Mouse (Mus musculus): Measurements from ENCODE around the gene 9930022D16Rik. TPM values are rescaled to one million over a fixed set of nuclear protein-coding genes. Genes with fewer than 3 reads are reported as not detected.

Gene 9930022D16Rik
- polyA plus RNA-seq, 1 experiment from 2014 or later: not detected

GRCm38 (mm10) chr11:109389046-109389445 is 24.7 kb upstream of the 9930022D16Rik start:
- peaks cover 18% of the 10 kb centered on the region for H3K36me3 ChIP-seq (replicated peaks)
- H3K4me1 ChIP-seq: peaks cover 16% of the 10 kb centered on the region
- no peak for DNase-seq (ENCODE audit: low spot score)
- H3K27ac ChIP-seq (replicated peaks): no peak overlapping the region
- H3K9me3 ChIP-seq: no peaks in the 10 kb centered on the region
- 96% methylated on average over 5 of the region's 5 CpGs for WGBS
- H3K4me3 ChIP-seq: no peak overlapping the region
- H3K27me3 ChIP-seq (replicated peaks; ENCODE audit: low read depth, poor library complexity, severe bottlenecking): no peaks in the 10 kb centered on the region

DNA sequence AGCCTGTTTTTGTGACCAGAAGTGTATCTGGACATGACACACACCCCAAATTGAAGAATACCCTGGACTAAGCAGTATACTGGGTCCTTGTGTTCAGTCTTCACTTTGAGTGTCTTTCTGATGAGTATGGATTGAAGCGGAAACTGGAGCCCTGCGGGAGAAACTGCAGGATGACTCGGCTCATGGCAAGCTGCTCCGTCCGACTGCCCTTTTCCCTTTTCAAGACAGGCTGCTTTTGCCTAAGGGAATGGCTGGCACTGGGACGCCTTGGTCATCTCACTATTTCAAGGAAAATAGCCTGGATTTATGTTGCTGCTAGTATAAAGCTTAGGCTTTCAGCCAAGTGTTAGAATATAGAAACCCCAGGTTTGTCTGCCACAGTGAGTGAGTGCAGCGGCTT is 22.5 kb upstream of the 9930022D16Rik start:
- Histone ChIP-seq H3K27me3 (replicated peaks; ENCODE audit: low read depth, poor library complexity, severe bottlenecking) (no peaks in the 10 kb centered on the region), H3K4me1 (peaks cover 10% of the 10 kb centered on the region), H3K9me3 (no peaks in the 10 kb centered on the region), H3K27ac (replicated peaks) (no peak overlapping the region), H3K36me3 (replicated peaks) (peaks cover 33% of the 10 kb centered on the region), H3K4me3 (no peak overlapping the region)
- DNase-seq (ENCODE audit: low spot score): no peak
- WGBS: 79% methylated on average over 7 of the region's 7 CpGs

DNA sequence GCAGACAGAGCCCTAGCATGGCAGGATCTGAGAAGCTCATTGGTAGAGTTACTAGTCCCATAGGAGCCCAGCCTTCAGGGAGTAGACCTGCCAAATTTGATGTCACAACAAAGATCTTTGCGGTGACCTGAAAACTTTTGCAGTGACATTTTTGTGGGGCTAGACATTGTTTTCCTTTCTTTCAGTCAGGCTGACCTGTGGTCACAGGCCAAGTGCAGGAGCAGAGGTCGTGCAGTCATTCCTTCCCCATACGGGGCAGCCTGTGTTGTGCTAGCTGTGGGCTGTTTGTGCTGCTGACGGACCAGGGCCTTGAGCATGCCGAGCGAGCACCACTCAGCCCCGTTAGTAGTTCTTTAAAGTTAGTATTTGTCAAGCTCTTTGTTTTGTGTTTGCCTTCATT is 22.0 kb upstream of the 9930022D16Rik start:
- Histone ChIP-seq H3K4me1 (peaks cover 10% of the 10 kb centered on the region), H3K27ac (replicated peaks) (no peak overlapping the region), H3K4me3 (no peak overlapping the region), H3K36me3 (replicated peaks) (peaks cover 39% of the 10 kb centered on the region), H3K27me3 (replicated peaks; ENCODE audit: low read depth, poor library complexity, severe bottlenecking) (no peaks in the 10 kb centered on the region), H3K9me3 (no peaks in the 10 kb centered on the region)
- WGBS: 46% methylated on average over 7 of the region's 7 CpGs
- no peak for DNase-seq (ENCODE audit: low spot score)

- WGBS: 89% methylated on average over 9 of the region's 9 CpGs
- Histone ChIP-seq H3K27ac (replicated peaks) (no peak overlapping the region), H3K27me3 (replicated peaks; ENCODE audit: low read depth, poor library complexity, severe bottlenecking) (no peaks in the 10 kb centered on the region), H3K36me3 (replicated peaks) (peaks cover 47% of the 10 kb centered on the region), H3K4me3 (no peak overlapping the region), H3K4me1 (peaks cover 10% of the 10 kb centered on the region), H3K9me3 (no peaks in the 10 kb centered on the region)
- no peak for DNase-seq (ENCODE audit: low spot score)
Observed at GRCm38 (mm10) chr11:109392601-109393000, 21.1 kb upstream of the 9930022D16Rik start.

- 91% methylated on average over 9 of the region's 9 CpGs for WGBS
- peaks cover 61% of the 10 kb centered on the region for H3K36me3 ChIP-seq (replicated peaks)
- DNase-seq (ENCODE audit: low spot score): no peak
- peaks cover 10% of the 10 kb centered on the region for H3K4me1 ChIP-seq
- no peak overlapping the region for H3K4me3 ChIP-seq
- H3K27ac ChIP-seq (replicated peaks): no peak overlapping the region
- H3K9me3 ChIP-seq: no peaks in the 10 kb centered on the region
- H3K27me3 ChIP-seq (replicated peaks; ENCODE audit: low read depth, poor library complexity, severe bottlenecking): no peaks in the 10 kb centered on the region
Observed at GRCm38 (mm10) chr11:109394758-109395157, 19.0 kb upstream of the 9930022D16Rik start.

GRCm38 (mm10) chr11:109395291-109395690 is 18.4 kb upstream of the 9930022D16Rik start:
- WGBS: 93% methylated on average over 9 of the region's 9 CpGs
- Histone ChIP-seq H3K4me3 (no peak overlapping the region), H3K27ac (replicated peaks) (no peak overlapping the region), H3K9me3 (no peaks in the 10 kb centered on the region), H3K4me1 (peaks cover 10% of the 10 kb centered on the region), H3K36me3 (replicated peaks) (peaks cover 64% of the 10 kb centered on the region), H3K27me3 (replicated peaks; ENCODE audit: low read depth, poor library complexity, severe bottlenecking) (no peaks in the 10 kb centered on the region)
- DNase-seq (ENCODE audit: low spot score): no peak

DNA sequence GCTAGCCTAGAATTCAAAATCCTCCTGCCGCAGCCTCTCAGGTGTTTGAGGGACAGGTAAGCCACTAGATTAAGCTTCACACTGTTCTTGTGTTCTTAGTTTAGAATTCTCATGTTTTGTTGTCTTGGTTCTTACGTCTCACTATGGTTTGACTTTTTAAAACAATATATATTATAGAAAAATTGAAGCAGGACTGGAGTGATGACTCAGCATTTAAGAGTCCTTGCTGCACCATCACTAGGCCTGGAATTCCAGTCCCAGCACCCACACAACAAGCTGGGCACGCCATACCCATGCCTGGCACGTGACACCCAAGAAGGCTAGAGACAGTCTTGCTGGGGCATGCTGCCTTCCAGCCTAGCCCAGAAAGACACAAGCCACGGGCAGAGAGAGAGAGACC is 7.3 kb upstream of the 9930022D16Rik start:
- WGBS: 90% methylated on average over 5 of the region's 5 CpGs
- Histone ChIP-seq H3K4me1 (no peaks in the 10 kb centered on the region), H3K27me3 (replicated peaks; ENCODE audit: low read depth, poor library complexity, severe bottlenecking) (no peaks in the 10 kb centered on the region), H3K36me3 (replicated peaks) (peaks cover 5% of the 10 kb centered on the region; the same call in 1 of the 2 replicates), H3K9me3 (no peaks in the 10 kb centered on the region), H3K4me3 (no peak overlapping the region), H3K27ac (replicated peaks) (no peak overlapping the region)
- no peak for DNase-seq (ENCODE audit: low spot score)

GRCm38 (mm10) chr11:109410197-109410980 is 3.3 kb upstream of the 9930022D16Rik start:
- DNase-seq (ENCODE audit: low spot score): no peak
- H3K36me3 ChIP-seq (replicated peaks): no peaks in the 10 kb centered on the region
- no peaks in the 10 kb centered on the region for H3K4me1 ChIP-seq
- H3K27ac ChIP-seq (replicated peaks): no peak overlapping the region
- H3K4me3 ChIP-seq: no peak overlapping the region
- H3K9me3 ChIP-seq: no peaks in the 10 kb centered on the region
- H3K27me3 ChIP-seq (replicated peaks; ENCODE audit: low read depth, poor library complexity, severe bottlenecking): no peaks in the 10 kb centered on the region
- WGBS: 89% methylated on average over 15 of the region's 15 CpGs

GRCm38 (mm10) chr11:109414802-109415201 is 1.1 kb downstream of the 9930022D16Rik start:
- Histone ChIP-seq H3K4me3 (no peak overlapping the region), H3K4me1 (0 out of 2 replicates have a peak, but pooled peaks cover 1% of the 10 kb centered on the region), H3K36me3 (replicated peaks) (no peaks in the 10 kb centered on the region), H3K27me3 (replicated peaks; ENCODE audit: low read depth, poor library complexity, severe bottlenecking) (no peaks in the 10 kb centered on the region; the same call in 1 of the 2 replicates), H3K9me3 (no peaks in the 10 kb centered on the region), H3K27ac (replicated peaks) (no peak overlapping the region)
- DNase-seq (ENCODE audit: low spot score): no peak
- 91% methylated on average over 5 of the region's 5 CpGs for WGBS

GRCm38 (mm10) chr11:109416709-109417420 is 3.1 kb downstream of the 9930022D16Rik start:
- H3K27ac ChIP-seq (replicated peaks): no peak overlapping the region
- DNase-seq (ENCODE audit: low spot score): no peak
- WGBS: 87% methylated on average over 8 of the region's 8 CpGs
- H3K9me3 ChIP-seq: no peaks in the 10 kb centered on the region
- no peaks in the 10 kb centered on the region; the same call in 1 of the 2 replicates for H3K27me3 ChIP-seq (replicated peaks; ENCODE audit: low read depth, poor library complexity, severe bottlenecking)
- no peaks in the 10 kb centered on the region for H3K36me3 ChIP-seq (replicated peaks)
- 0 out of 2 replicates have a peak, but pooled peaks cover 3% of the 10 kb centered on the region for H3K4me1 ChIP-seq
- no peak overlapping the region for H3K4me3 ChIP-seq

GRCm38 (mm10) chr11:109417472-109418040 is 3.8 kb downstream of the 9930022D16Rik start:
- H3K4me3 ChIP-seq: no peak overlapping the region
- H3K27me3 ChIP-seq (replicated peaks; ENCODE audit: low read depth, poor library complexity, severe bottlenecking): no peaks in the 10 kb centered on the region; the same call in 1 of the 2 replicates
- no peak overlapping the region for H3K27ac ChIP-seq (replicated peaks)
- H3K4me1 ChIP-seq: 0 out of 2 replicates have a peak, but pooled peaks cover 3% of the 10 kb centered on the region
- no peaks in the 10 kb centered on the region for H3K36me3 ChIP-seq (replicated peaks)
- H3K9me3 ChIP-seq: no peaks in the 10 kb centered on the region
- WGBS: 91% methylated on average over 9 of the region's 9 CpGs
- DNase-seq (ENCODE audit: low spot score): no peak

DNA sequence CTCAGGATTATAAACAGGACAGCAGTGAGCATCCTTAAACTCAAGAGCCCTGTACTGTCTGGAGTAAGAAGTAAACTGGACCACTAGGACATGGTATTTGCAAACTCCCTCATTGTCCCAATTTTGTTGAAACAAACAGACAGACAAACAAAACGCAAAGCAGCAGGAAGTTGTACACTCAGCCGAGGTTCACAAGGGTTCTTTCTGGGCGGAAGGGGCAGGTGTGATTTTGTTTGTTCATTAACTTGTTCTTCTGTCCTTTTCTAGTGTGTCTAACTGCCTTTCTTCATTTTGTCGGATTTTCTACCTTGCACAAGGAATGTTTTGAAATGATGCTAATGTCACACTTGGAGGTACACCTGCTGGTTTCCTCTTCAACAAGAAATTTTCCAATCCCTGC is 5.7 kb downstream of the 9930022D16Rik start:
- Histone ChIP-seq H3K9me3 (no peaks in the 10 kb centered on the region), H3K27ac (replicated peaks) (no peak overlapping the region), H3K36me3 (replicated peaks) (no peaks in the 10 kb centered on the region), H3K27me3 (replicated peaks; ENCODE audit: low read depth, poor library complexity, severe bottlenecking) (no peaks in the 10 kb centered on the region; the same call in 1 of the 2 replicates), H3K4me3 (no peak overlapping the region), H3K4me1 (0 out of 2 replicates have a peak, but pooled peaks cover 3% of the 10 kb centered on the region)
- 49% methylated on average over 4 of the region's 4 CpGs for WGBS
- DNase-seq (ENCODE audit: low spot score): no peak

Data from embryonic facial prominence, embryonic 10.5 days (tissue).